ENCODE assay signal across 8 mouse cellular contexts in the genomic region with DNA sequence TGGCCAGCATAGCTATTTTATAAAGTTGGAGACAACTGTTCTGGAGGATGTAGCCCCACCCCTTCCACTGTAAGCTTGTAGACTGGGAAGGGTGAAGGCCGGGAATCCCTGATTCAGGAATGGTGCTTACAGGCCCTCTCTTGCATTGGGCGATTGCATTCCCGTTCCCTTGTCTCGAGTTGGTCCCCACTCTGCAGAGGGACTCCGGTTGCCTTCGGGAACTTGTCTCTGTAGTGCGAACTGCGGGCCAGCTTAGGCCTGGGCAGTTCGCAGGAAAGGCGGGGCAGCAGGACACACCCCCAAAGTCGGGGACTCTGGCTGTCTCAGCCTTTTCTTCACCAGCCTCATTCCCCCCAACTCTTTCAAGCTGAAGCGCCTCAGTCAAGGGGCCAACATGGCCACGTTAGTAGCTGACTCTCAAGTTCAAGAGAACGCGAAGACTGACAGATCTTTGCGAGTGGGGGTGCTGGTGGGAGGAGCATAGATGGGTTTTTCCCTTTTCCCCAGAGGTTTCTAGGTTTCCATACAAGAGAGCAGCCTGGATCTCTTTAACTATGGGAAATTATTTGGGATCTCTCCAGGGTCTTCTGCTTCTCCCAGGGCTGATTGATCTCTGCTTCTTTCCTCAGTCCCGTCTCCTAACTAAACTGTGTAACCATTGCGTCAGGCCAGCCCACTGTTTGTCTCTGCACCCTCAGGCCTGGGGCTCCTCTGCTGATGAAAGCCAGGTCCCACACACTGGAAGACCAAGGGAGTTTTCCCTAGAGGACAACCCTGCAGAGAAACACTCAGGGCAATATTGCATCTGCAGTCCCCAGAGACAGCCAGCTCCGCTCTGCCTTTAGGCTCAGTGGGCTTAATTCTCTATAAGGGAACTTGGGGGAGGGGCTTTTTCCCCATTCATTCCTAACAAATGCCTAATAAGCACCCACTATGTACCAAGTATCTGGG. TPM values are rescaled to one million over a fixed set of nuclear protein-coding genes. Genes with fewer than 3 reads are reported as not detected.
A peak's percentile ranks its signal among the peaks of the same experiment; 100 is the strongest.
DNase-seq lines count a peak whose midpoint lies in the region; ATAC-seq and TF ChIP-seq lines count a peak whose summit lies in the region.

No protein-coding gene starts in this region.

- TF ChIP-seq POLR2A in ES-Bruce4 (IDR thresholded peaks at IDR 0.05; ENCODE audit: insufficient read depth, low read length) = no peak

- 2% methylated on average over 19 of the region's 19 CpGs for WGBS in heart, embryonic 13.5 days
- 4% methylated on average over 19 of the region's 19 CpGs for WGBS in macrophage (ENCODE audit: missing documents)

- TF ChIP-seq EP300 in ES-Bruce4 (IDR thresholded peaks at IDR 0.05; ENCODE audit: insufficient read depth, low read depth, low read length) = no peak

- peak; percentile 83 for DNase-seq in 3134 (ENCODE audit: extremely low read depth, insufficient read length, low spot score)
- DNase-seq in embryo, embryonic 10.5 days (ENCODE audit: low spot score) = peak; percentile 76
- DNase-seq in kidney, postnatal 14 days = peak; percentile 75
- DNase-seq in spleen, postnatal 36 days (ENCODE audit: low spot score in 2 of 2) = peak; percentile 48 to 66
- DNase-seq in layer of hippocampus, adult 9-10 months (ENCODE audit: low spot score) = no peak

- TF ChIP-seq CTCF in ES-Bruce4 (IDR thresholded peaks at IDR 0.05; ENCODE audit: low read depth, low read length) = no peak

- ATAC-seq in heart, embryonic 13.5 days (ENCODE audit: extremely low read depth, insufficient number of reproducible peaks, low FRiP score, low TSS enrichment) = peak; percentile 11

- peaks cover 11% of the 10 kb centered on the region for H3K9me3 ChIP-seq in ES-Bruce4 (replicated peaks; ENCODE audit: control insufficient read depth, insufficient read depth, low read length, poor library complexity, severe bottlenecking)
- H3K9me3 ChIP-seq in heart, embryonic 13.5 days = no peaks in the 10 kb centered on the region

- H3K4me3 ChIP-seq in ES-Bruce4 (ENCODE audit: low read depth, low read length) (peak overlapping the region; percentile 93), macrophage (ENCODE audit: inconsistent target) (peak overlapping the region; percentile 94)
- peak overlapping the region; percentile 86 for H3K4me3 ChIP-seq in heart, embryonic 13.5 days

- peaks cover 26% of the 10 kb centered on the region for H3K36me3 ChIP-seq in ES-Bruce4 (ENCODE audit: control insufficient read depth, insufficient read depth, low read length, poor library complexity, severe bottlenecking)
- H3K36me3 ChIP-seq in heart, embryonic 13.5 days = peaks cover 46% of the 10 kb centered on the region
- H3K36me3 ChIP-seq in macrophage (ENCODE audit: inconsistent target) = peaks cover 37% of the 10 kb centered on the region

- H3K27me3 ChIP-seq in ES-Bruce4 (ENCODE audit: control insufficient read depth, insufficient read depth, low read length, poor library complexity, severe bottlenecking) = no peaks in the 10 kb centered on the region
- no peaks in the 10 kb centered on the region for H3K27me3 ChIP-seq in heart, embryonic 13.5 days (replicated peaks)

- H3K27ac ChIP-seq in ES-Bruce4 (ENCODE audit: insufficient read depth, low read length) (peak overlapping the region; percentile 70), macrophage (peak overlapping the region; percentile 97)
- peak overlapping the region; percentile 99 for H3K27ac ChIP-seq in heart, embryonic 13.5 days (replicated peaks)

- H3K79me2 ChIP-seq in macrophage (ENCODE audit: inconsistent target) = peaks cover 67% of the 10 kb centered on the region

- H3K4me2 ChIP-seq in heart, embryonic 13.5 days = peak overlapping the region; percentile 76

- peaks cover 11% of the 10 kb centered on the region for H3K4me1 ChIP-seq in ES-Bruce4 (ENCODE audit: control insufficient read depth, insufficient read depth, low read length)
- H3K4me1 ChIP-seq in heart, embryonic 13.5 days = peaks cover 69% of the 10 kb centered on the region

- peak overlapping the region; percentile 57 for H3K9ac ChIP-seq in ES-Bruce4 (ENCODE audit: low read depth, poor library complexity, severe bottlenecking)
- H3K9ac ChIP-seq in heart, embryonic 13.5 days = peak overlapping the region; percentile 93

RNA-seq across cellular contexts. Expression of gene Mbd6, which starts 2.4 kb away (rescaled TPM):
- polyA plus RNA-seq in ES-Bruce4 (2011; ENCODE audit: insufficient read depth, insufficient read length, low read depth, missing spikeins) (26.2 and 26.7 TPM in 2 replicates), macrophage (2018) (13.5 to 25.4 TPM (median 19.5 TPM) in 3 replicates)
- 12.6 and 12.7 TPM in 2 replicates for polyA plus RNA-seq in heart, embryonic 13.5 days (2015; fragmentation: Nextera tagmentation; extraction: Ambion mirVana)
- total RNA-seq in macrophage (2018; cell fraction: chromatin; rRNA removed) = 100 to 1,000 TPM in 25 of 26 experiments, 10 to 100 TPM in 1; 84.5 to 264 (median 195) TPM
- total RNA-seq in macrophage (2018; cell fraction: cytosol; rRNA removed) = 10 to 100 TPM; 24.6 to 53.2 (median 34.6) TPM
- total RNA-seq in macrophage (2018; cell fraction: nucleus; rRNA removed) = 100 to 1,000 TPM in 24 of 26 experiments, 10 to 100 TPM in 2; 88.1 to 233 (median 149) TPM

RNA-seq across cellular contexts. Expression of gene Mars, which starts 20.4 kb away (rescaled TPM):
- 129 and 136 TPM in 2 replicates for polyA plus RNA-seq in ES-Bruce4 (2011; ENCODE audit: insufficient read depth, insufficient read length, low read depth, missing spikeins)
- polyA plus RNA-seq in heart, embryonic 13.5 days (2015; fragmentation: Nextera tagmentation; extraction: Ambion mirVana) = 84.0 and 86.4 TPM in 2 replicates
- 10 to 100 TPM in 24 of 26 experiments, 1 to 10 TPM in 2; 6.5 to 62.2 (median 30.8) TPM for total RNA-seq in macrophage (2018; cell fraction: chromatin; rRNA removed)
- total RNA-seq in macrophage (2018; cell fraction: cytosol; rRNA removed) = 10 to 100 TPM; 11.1 to 29.3 (median 22.8) TPM
- 10 to 100 TPM in 23 of 26 experiments, 1 to 10 TPM in 3; 7.3 to 42.5 (median 27.1) TPM for total RNA-seq in macrophage (2018; cell fraction: nucleus; rRNA removed)
- 19.9 to 28.8 TPM (median 20.2 TPM) in 3 replicates for polyA plus RNA-seq in macrophage (2018)

RNA-seq across cellular contexts. Expression of gene Dctn2, which starts 25.0 kb away (rescaled TPM):
- 124 and 125 TPM in 2 replicates for polyA plus RNA-seq in ES-Bruce4 (2011; ENCODE audit: insufficient read depth, insufficient read length, low read depth, missing spikeins)
- polyA plus RNA-seq in heart, embryonic 13.5 days (2015; fragmentation: Nextera tagmentation; extraction: Ambion mirVana) = 133 and 136 TPM in 2 replicates
- total RNA-seq in macrophage (2018; cell fraction: chromatin; rRNA removed) = 100 to 1,000 TPM; 145 to 323 (median 235) TPM
- 100 to 1,000 TPM in 18 of 26 experiments, 10 to 100 TPM in 8; 85.0 to 130 (median 105) TPM for total RNA-seq in macrophage (2018; cell fraction: cytosol; rRNA removed)
- 100 to 1,000 TPM in 25 of 26 experiments, 10 to 100 TPM in 1; 83.9 to 187 (median 136) TPM for total RNA-seq in macrophage (2018; cell fraction: nucleus; rRNA removed)
- 110 to 121 TPM (median 112 TPM) in 3 replicates for polyA plus RNA-seq in macrophage (2018)

RNA-seq across cellular contexts. Expression of gene Kif5a, which starts 28.1 kb away (rescaled TPM):
- polyA plus RNA-seq in ES-Bruce4 (2011; ENCODE audit: insufficient read depth, insufficient read length, low read depth, missing spikeins) = 7.3 and 8.0 TPM in 2 replicates
- polyA plus RNA-seq in heart, embryonic 13.5 days (2015; fragmentation: Nextera tagmentation; extraction: Ambion mirVana) = 0.32 and 0.63 TPM in 2 replicates
- total RNA-seq in macrophage (2018; cell fraction: chromatin; rRNA removed) = 1 to 10 TPM; 1.1 to 8.4 (median 3.0) TPM
- total RNA-seq in macrophage (2018; cell fraction: cytosol; rRNA removed) = under 1 TPM; 0.33 to 0.96 (median 0.56) TPM
- 1 to 10 TPM in 18 of 26 experiments, under 1 TPM in 8; 0.46 to 3.2 (median 1.5) TPM for total RNA-seq in macrophage (2018; cell fraction: nucleus; rRNA removed)
- polyA plus RNA-seq in macrophage (2018) = 0.61 to 0.67 TPM (median 0.63 TPM) in 3 replicates

RNA-seq across cellular contexts. Expression of gene Arhgap9, which starts 30.6 kb away (rescaled TPM):
- polyA plus RNA-seq in ES-Bruce4 (2011; ENCODE audit: insufficient read depth, insufficient read length, low read depth, missing spikeins) = 8.5 and 9.1 TPM in 2 replicates
- 1.7 and 1.9 TPM in 2 replicates for polyA plus RNA-seq in heart, embryonic 13.5 days (2015; fragmentation: Nextera tagmentation; extraction: Ambion mirVana)
- 100 to 1,000 TPM in 9 of 26 experiments, 10 to 100 TPM in 16, 1 to 10 TPM in 1; 7.6 to 191 (median 75.7) TPM for total RNA-seq in macrophage (2018; cell fraction: chromatin; rRNA removed)
- 100 to 1,000 TPM in 9 of 26 experiments, 10 to 100 TPM in 17; 57.0 to 121 (median 82.1) TPM for total RNA-seq in macrophage (2018; cell fraction: cytosol; rRNA removed)
- 100 to 1,000 TPM in 4 of 26 experiments, 10 to 100 TPM in 22; 18.8 to 137 (median 66.9) TPM for total RNA-seq in macrophage (2018; cell fraction: nucleus; rRNA removed)
- 48.5 to 115 TPM (median 70.4 TPM) in 3 replicates for polyA plus RNA-seq in macrophage (2018)
